Mouse (Mus musculus): Measurements from ENCODE around the gene Gm3248.
"Not testable (repeated sequence)": the region's sequence is repeated elsewhere in the genome, so short reads cannot be mapped to it uniquely, and the experiment has no call there.

DNA sequence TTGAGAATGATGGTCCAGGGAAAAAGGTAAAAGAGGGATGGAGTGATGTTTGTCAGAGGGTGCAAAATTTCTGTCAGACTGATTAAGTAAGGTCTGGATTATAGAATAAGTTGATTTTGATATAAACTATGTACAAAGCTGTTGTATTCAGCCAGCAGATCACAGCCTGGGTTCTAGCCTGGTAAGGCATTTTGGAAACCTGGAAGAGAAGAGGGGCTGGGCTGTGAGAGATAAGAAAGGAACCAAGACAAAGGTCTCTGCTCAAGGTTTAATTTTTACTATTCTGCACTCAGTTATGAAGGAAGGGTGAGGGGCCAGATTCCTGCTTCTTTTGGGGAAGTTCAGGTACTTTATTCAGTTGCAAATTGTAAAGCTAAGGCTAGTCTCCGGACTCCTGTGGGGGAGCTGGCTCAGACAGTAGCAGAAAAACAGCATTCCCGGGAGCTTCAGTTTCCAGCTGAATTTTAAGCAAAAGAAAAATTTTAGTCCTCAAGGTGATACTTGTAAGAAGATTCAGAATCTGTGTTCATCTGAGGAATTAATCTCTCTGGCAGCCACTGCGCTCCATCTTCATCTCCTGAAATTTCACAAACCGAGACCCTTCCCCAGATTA is 43.1 kb downstream of the Gm3248 start:
- not testable (repeated sequence) for TF ChIP-seq POLR2A (IDR thresholded peaks at IDR 0.05; ENCODE audit: control insufficient read depth, low read depth, low read length); CTCF (IDR thresholded peaks at IDR 0.05; ENCODE audit: control insufficient read depth, insufficient read depth, insufficient replicate concordance, low read depth, low read length)
